ENCODE assay signal across 8 mouse cellular contexts in the genomic region with DNA sequence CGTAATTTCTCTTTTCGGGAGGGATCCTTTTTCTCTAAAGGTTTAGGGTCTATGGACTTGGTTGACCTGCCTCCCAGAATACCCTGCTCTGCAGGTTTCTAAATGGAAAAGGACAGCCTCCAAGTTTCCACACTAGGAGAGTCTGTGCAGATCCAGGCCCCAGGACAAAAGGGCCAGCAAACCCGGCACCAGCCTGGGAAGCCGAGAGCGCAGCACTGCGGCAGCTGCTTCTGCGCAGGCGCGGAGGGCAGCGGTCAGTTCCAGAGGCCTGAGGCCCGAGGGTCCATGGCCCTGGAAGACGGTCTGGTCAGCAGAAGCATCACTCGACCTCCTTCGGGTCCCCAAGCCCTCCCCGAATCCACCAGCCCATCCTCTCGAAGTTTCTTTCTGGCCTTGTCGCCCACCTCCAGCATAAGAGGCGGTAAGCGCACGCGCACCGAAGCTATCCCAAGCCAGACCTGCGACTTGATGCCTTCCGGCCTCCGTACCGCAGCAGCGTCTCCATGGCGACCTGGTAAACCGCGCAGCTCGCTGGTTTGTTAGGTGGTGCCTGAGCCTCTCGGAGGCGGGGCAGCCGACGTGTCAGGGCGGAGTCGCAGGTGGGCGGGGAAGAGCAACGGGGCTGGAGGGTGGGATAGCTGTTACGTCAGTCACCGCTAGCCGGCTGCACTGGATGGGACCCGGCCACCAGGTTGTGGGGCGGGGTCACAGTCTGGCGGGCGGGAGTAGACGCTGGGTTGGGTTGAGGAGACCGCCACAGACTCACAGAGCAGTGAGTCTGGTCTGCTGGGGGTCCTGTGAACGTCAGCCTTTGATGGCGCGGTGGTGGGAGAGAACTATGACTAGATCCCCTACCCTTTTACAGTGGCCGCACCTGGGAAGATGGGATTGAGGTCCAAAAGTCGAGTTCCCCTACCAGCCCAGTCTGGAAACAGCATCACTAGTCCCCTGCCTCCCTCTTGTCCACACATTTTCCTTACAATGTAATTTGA. TPM values are rescaled to one million over a fixed set of nuclear protein-coding genes. Genes with fewer than 3 reads are reported as not detected.
DNase-seq lines count a peak whose midpoint lies in the region; ATAC-seq and TF ChIP-seq lines count a peak whose summit lies in the region.

Lrrc27 (plus strand) TSS at position 235 of the 992 bp plus-strand sequence.
Stk32c (minus strand) TSS at position 554 of the 992 bp plus-strand sequence.

- peak within 1 kb of the TSS; percentile 64 for H3K4me2 ChIP-seq in embryonic facial prominence, embryonic 14.5 days (ENCODE audit: low read depth, low read length)
- peak within 1 kb of the TSS; percentile 67 for H3K4me2 ChIP-seq in limb, embryonic 13.5 days (replicated peaks)
- peak within 1 kb of the TSS; percentile 73 for H3K4me2 ChIP-seq in midbrain, embryonic 16.5 days (ENCODE audit: low read length)

- no peaks in the 10 kb centered on the region for H3K27me3 ChIP-seq in embryonic facial prominence, embryonic 14.5 days (replicated peaks; ENCODE audit: control insufficient read depth, insufficient read depth, low read length)
- no peaks in the 10 kb centered on the region for H3K27me3 ChIP-seq in heart, adult 2 months (ENCODE audit: control insufficient read depth, insufficient read depth, low read length)
- H3K27me3 ChIP-seq in limb, embryonic 13.5 days: no peaks in the 10 kb centered on the region
- no peaks in the 10 kb centered on the region for H3K27me3 ChIP-seq in midbrain, embryonic 16.5 days (ENCODE audit: control insufficient read depth, insufficient read depth, low read depth, low read length)

- H3K9ac ChIP-seq in embryonic facial prominence, embryonic 14.5 days (ENCODE audit: low read depth, low read length): peak within 1 kb of the TSS; percentile 74
- peak within 1 kb of the TSS; percentile 81 for H3K9ac ChIP-seq in heart, adult 2 months (ENCODE audit: low read depth, low read length)
- H3K9ac ChIP-seq in limb, embryonic 13.5 days: peak within 1 kb of the TSS; percentile 76
- peak within 1 kb of the TSS; percentile 80 for H3K9ac ChIP-seq in midbrain, embryonic 16.5 days (ENCODE audit: low read depth, low read length)

- intact Hi-C loops in heart, adult 2 months (cut with DNase I): loop anchor here (1.0 to 2.0 kb wide), 2 partner anchors 35 to 176 kb away; partner anchors contain the start of genes Inpp5a and Pwwp2b

- H3K79me2 ChIP-seq in heart, adult 2 months (replicated peaks; ENCODE audit: control insufficient read depth, insufficient read depth, low read length): no peaks in the 10 kb centered on the region

- H3K27ac ChIP-seq in embryonic facial prominence, embryonic 14.5 days (replicated peaks; ENCODE audit: low read depth, low read length): peak within 1 kb of the TSS; percentile 72
- peak within 1 kb of the TSS; percentile 87 for H3K27ac ChIP-seq in heart, adult 2 months
- H3K27ac ChIP-seq in limb, embryonic 13.5 days: peak within 1 kb of the TSS; percentile 79
- H3K27ac ChIP-seq in midbrain, embryonic 16.5 days (ENCODE audit: low read length): peak within 1 kb of the TSS; percentile 92

- TF ChIP-seq EP300 in heart, adult 2 months (IDR thresholded peaks at IDR 0.05; ENCODE audit: insufficient read depth, low read depth, low read length): peak; percentile 85

- peak; percentile 99 for ATAC-seq in embryonic facial prominence, embryonic 14.5 days (ENCODE audit: low read depth)
- peak; percentile 98 for ATAC-seq in limb, embryonic 13.5 days (ENCODE audit: low FRiP score, low read depth)
- ATAC-seq in midbrain, embryonic 16.5 days: peak; percentile 97

- 2% methylated on average over 45 of the region's 53 CpGs for WGBS in embryonic facial prominence, embryonic 14.5 days
- WGBS in heart, adult 2 months: 2% methylated on average over 53 of the region's 53 CpGs
- WGBS in limb, embryonic 13.5 days: 3% methylated on average over 53 of the region's 53 CpGs
- 2% methylated on average over 53 of the region's 53 CpGs for WGBS in midbrain, embryonic 16.5 days

- no peaks in the 10 kb centered on the region for H3K9me3 ChIP-seq in embryonic facial prominence, embryonic 14.5 days (ENCODE audit: control insufficient read depth, low read length)
- no peaks in the 10 kb centered on the region for H3K9me3 ChIP-seq in limb, embryonic 13.5 days
- H3K9me3 ChIP-seq in midbrain, embryonic 16.5 days (replicated peaks; ENCODE audit: control insufficient read depth, low read length, poor library complexity, severe bottlenecking): no peaks in the 10 kb centered on the region

- TF ChIP-seq POLR2A in heart, adult 2 months (IDR thresholded peaks at IDR 0.05; ENCODE audit: insufficient read depth, low read depth, low read length): peak; percentile 70

- peak; percentile 30 for TF ChIP-seq CTCF in heart, adult 2 months (IDR thresholded peaks at IDR 0.05)

- H3K4me1 ChIP-seq in embryonic facial prominence, embryonic 14.5 days (ENCODE audit: control insufficient read depth, insufficient read depth, low read length): peaks cover 7% of the 10 kb centered on the region; the same call in 1 of the 2 replicates
- H3K4me1 ChIP-seq in heart, adult 2 months (ENCODE audit: control insufficient read depth, insufficient read depth, low read length): peaks cover 12% of the 10 kb centered on the region
- H3K4me1 ChIP-seq in limb, embryonic 13.5 days: peaks cover 12% of the 10 kb centered on the region
- peaks cover 10% of the 10 kb centered on the region for H3K4me1 ChIP-seq in midbrain, embryonic 16.5 days (ENCODE audit: control insufficient read depth, insufficient read depth, low read length)

- peak within 1 kb of the TSS; percentile 46 for H3K4me3 ChIP-seq in embryonic facial prominence, embryonic 14.5 days (ENCODE audit: low read depth, low read length)
- peak within 1 kb of the TSS; percentile 95 for H3K4me3 ChIP-seq in heart, adult 2 months
- H3K4me3 ChIP-seq in limb, embryonic 13.5 days: peak within 1 kb of the TSS; percentile 60
- peak within 1 kb of the TSS; percentile 65 for H3K4me3 ChIP-seq in midbrain, embryonic 16.5 days (ENCODE audit: low read depth, low read length)

- DNase-seq in 3T3-L1 (ENCODE audit: low read depth, low spot score): peak; percentile 97
- DNase-seq in adrenal gland, postnatal 4 days (ENCODE audit: low spot score in 2 of 2): peak; percentile 90
- peak; percentile 100 for DNase-seq in embryonic facial prominence, embryonic 14.5 days (ENCODE audit: low spot score)
- peak; percentile 98 to 99 for DNase-seq in heart, adult 2 months
- DNase-seq in kidney, adult 8-10 months: peak; percentile 98 to 99
- peak; percentile 74 to 94 for DNase-seq in spleen, postnatal 10 days (ENCODE audit: low spot score in 2 of 2)

- no peaks in the 10 kb centered on the region for H3K36me3 ChIP-seq in embryonic facial prominence, embryonic 14.5 days (ENCODE audit: control insufficient read depth, insufficient read depth, low read length)
- H3K36me3 ChIP-seq in heart, adult 2 months (ENCODE audit: control insufficient read depth, insufficient read depth, low read length): no peaks in the 10 kb centered on the region
- H3K36me3 ChIP-seq in limb, embryonic 13.5 days: no peaks in the 10 kb centered on the region
- H3K36me3 ChIP-seq in midbrain, embryonic 16.5 days (ENCODE audit: control insufficient read depth, insufficient read depth, low read length): no peaks in the 10 kb centered on the region

RNA-seq across cellular contexts. Expression of gene Lrrc27, which starts in this region (rescaled TPM):
- 1 to 10 TPM; 4.5 to 5.6 TPM for total RNA-seq in adrenal gland, postnatal 4 days (2021)
- polyA plus RNA-seq in embryonic facial prominence, embryonic 14.5 days (2014; fragmentation: Nextera tagmentation; extraction: Ambion mirVana): 3.2 and 3.3 TPM in 2 replicates
- total RNA-seq in heart, adult 2 months (2021): 10 to 100 TPM; 18.9 to 20.6 TPM
- 12.7 and 13.3 TPM in 2 replicates for polyA plus RNA-seq in heart, adult 2 months (2012; rRNA removed)
- polyA plus RNA-seq in limb, embryonic 13.5 days (2015; fragmentation: Nextera tagmentation; extraction: Ambion mirVana): 1.8 and 2.3 TPM in 2 replicates
- polyA plus RNA-seq in midbrain, embryonic 16.5 days (2015; fragmentation: Nextera tagmentation; extraction: Ambion mirVana): 6.2 and 7.0 TPM in 2 replicates

RNA-seq across cellular contexts. Expression of gene Stk32c, which starts in this region (rescaled TPM):
- 1 to 10 TPM; 3.8 to 4.3 TPM for total RNA-seq in adrenal gland, postnatal 4 days (2021)
- 0.11 and 0.35 TPM in 2 replicates for polyA plus RNA-seq in embryonic facial prominence, embryonic 14.5 days (2014; fragmentation: Nextera tagmentation; extraction: Ambion mirVana)
- total RNA-seq in heart, adult 2 months (2021): under 1 TPM; 0.68 to 0.94 TPM
- polyA plus RNA-seq in heart, adult 2 months (2012; rRNA removed): 1.1 and 1.8 TPM in 2 replicates
- polyA plus RNA-seq in limb, embryonic 13.5 days (2015; fragmentation: Nextera tagmentation; extraction: Ambion mirVana): 0.13 and 0.17 TPM in 2 replicates
- 3.2 and 3.7 TPM in 2 replicates for polyA plus RNA-seq in midbrain, embryonic 16.5 days (2015; fragmentation: Nextera tagmentation; extraction: Ambion mirVana)

Comparison
In these comparisons a context has a peak if more than half of its experiments do, and no peak if none do; other contexts are left out.
1. Peak in every context shown above with its lines: DNase-seq, ATAC-seq, H3K4me3 ChIP-seq and H3K27ac ChIP-seq.